Mouse (Mus musculus) adrenal gland, postnatal 0 days (tissue): ENCODE measurements around the gene Aqp3. TPM values are rescaled to one million over a fixed set of nuclear protein-coding genes. Genes with fewer than 3 reads are reported as not detected.

ENCODE experiments used
- polyA plus RNA-seq: library from polyadenylated mRNA; unstranded; fragments of >200 nt; fragmentation: Nextera tagmentation; extraction: Ambion mirVana; gene quantifications from 2 replicates; pipeline ENCODE4 v1.2.1, GENCODE M21; 2015

Gene Aqp3
- polyA plus RNA-seq, result 1.7 and 3.5 TPM in 2 replicates

DNA sequence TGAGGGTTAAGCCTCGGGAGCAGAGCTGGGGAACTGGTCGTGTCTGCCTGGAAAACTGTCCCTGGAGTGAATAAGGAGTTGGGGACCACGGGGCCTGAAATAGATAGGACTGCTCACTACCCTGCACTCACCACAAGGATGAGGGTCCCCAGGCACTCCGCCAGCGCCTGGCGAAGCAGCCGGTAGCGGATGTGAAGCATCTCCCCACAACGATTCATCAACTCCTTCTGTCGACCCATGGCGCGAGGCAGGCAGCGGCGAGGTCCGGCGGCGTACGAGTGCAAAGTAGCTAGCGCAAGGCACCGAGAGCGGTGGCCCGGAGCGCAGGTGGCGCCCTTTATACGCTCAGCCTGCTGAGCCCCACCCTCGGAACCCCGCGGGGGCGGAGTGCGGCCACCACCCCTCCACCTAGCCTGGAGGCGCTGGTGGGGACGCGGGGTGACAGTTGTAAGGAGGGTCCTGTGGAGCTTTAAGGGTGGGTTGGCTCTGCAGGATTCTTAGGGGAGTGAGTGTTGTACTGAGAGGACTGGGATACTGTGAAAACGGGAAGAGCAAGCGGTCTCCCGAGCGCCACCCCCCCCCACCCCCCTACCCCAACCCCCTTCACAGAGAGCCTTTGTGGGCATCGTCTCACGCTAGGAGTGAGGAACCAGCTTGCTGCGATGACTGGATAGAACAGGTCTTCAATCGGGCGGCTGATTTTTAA lies at the start of gene Aqp3:
Gene Aqp3, minus strand, starts transcription at position 313 of the 706 bp plus-strand sequence.

DNA sequence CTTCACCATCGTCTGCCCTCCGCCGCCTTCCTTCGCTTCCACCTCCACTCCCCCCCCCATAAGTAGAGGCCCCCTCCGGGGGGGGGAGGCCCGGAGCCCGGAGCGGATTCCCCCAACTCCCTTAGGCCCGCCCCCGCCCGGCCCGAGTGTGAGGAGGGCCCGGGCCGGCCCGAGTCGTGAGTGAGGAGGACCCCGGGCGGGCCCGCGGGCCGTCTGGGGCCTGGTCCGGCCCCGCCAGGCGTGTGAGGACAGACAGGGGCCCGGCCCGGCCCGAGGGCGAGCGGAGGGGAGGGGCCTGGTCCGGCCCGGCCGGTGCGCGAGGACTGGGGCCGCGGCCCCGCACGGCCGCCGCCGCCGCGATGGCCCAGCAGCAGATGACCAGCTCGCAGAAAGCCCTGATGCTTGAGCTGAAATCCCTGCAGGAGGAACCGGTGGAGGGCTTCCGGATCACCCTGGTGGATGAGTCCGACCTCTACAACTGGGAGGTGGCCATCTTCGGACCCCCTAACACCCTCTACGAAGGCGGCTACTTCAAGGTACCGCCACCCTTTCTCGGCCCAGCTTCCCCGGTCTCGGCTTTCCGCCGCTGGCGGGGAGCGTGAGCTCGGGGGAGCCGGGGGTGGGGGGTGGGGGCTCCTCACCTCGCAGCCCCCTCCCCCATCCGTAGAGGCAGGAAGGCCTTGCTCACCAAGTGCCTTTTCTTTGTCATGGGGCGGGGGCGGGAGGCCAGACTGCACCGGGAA lies 37.9 kb upstream of the Aqp3 start, which contains the start of gene Ube2r2:
Gene Ube2r2, plus strand, starts transcription at position 33 of the 743 bp plus-strand sequence.

DNA sequence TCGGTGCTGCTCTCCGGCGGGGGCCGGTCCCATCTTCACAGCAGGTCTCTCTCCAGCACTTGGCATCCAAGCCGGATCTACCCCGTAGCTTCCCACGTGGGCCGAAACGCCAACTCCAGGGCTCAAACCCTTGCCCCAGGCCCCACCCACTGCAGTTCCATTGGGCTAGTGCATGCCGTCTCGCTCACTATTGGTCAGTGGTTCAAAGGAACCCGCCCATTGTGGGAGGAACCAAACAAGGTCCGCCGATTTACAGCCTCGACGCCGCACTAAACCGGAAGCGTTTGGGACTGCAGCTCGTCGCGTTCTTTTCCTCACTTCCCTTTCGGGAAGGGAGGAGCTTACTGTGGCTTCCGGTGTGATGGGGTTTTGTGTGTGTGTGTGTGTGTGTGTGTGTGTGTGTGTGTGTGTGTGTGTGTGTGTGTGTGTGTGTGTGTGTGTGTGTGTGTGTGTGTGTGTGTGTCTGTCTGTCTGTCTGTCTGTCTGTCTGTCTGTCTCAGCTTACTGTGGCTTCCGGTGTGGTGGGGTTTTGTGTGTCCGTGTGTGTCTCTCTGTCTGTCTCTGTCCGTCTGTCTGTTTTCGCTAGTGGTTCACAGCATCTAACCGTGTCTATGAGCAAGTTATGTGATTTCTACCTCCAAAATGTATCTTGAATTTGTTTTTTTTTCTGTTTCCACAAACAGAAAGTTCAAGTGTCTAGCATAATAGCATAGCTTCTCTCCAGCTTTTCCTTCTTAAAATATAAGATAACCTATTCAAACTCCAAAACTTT lies 26.4 kb upstream of the Aqp3 start, which contains the start of gene Nol6:
Gene Nol6, minus strand, starts transcription at position 276 of the 772 bp plus-strand sequence.

DNA sequence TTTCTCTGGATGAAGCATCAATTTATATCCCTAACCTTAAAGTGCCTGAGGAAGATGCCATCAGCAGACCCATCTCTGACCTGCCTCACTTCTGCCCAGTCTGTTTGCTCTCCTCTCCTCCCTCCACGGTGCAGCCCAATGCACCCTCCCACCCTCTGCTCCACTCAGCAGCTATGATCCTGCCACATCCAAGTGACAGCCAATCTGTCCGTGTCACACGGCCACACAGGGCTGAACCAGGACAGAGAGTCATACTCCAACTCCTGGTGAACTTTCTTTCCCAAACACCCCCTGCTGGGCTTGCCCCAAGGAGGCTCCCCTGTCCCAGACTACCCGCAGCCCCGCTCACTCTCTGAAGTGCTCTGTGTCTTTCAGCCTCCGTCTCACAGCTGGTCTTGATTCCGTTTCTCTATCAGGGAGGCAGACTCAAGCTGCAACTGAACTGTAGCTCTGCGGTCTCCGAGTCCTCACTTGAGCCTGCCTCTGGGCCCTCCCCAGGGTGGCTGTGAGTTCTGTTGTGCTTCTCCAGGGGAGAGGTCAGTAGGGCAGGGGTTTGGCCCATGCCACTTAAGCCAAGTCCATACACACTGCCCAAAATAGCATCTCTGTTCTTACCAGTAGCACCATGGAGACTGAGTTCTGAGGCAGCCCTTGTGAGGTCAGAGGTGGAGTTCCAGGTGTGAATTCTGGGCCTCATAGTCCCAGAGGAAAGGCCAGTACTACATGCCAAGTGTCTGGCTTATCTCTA lies 50.3 kb downstream of the Aqp3 start, which contains the start of gene Aqp7:
Gene Aqp7, minus strand, starts transcription at position 616 of the 748 bp plus-strand sequence.

Other genes starting within 250 kb of the Aqp3 start
- gene B4galt1, start 244.2 kb downstream of the Aqp3 start, polyA plus RNA-seq, result 38.1 and 56.3 TPM in 2 replicates
- gene Spink4, start 178.1 kb downstream of the Aqp3 start, polyA plus RNA-seq, result 7.0 and 10.7 TPM in 2 replicates
- 254 and 306 TPM in 2 replicates for gene Bag1, start 149.9 kb downstream of the Aqp3 start, polyA plus RNA-seq
- gene Chmp5, start 149.8 kb downstream of the Aqp3 start, polyA plus RNA-seq, result 220 and 221 TPM in 2 replicates
- 36.2 and 69.4 TPM in 2 replicates for gene Nfx1, start 127.3 kb downstream of the Aqp3 start, polyA plus RNA-seq
- 0.99 and 1.6 TPM in 2 replicates for gene Aqp7, start 50.0 kb downstream of the Aqp3 start, polyA plus RNA-seq
- gene Nol6, start 26.3 kb upstream of the Aqp3 start, polyA plus RNA-seq, result 12.1 and 18.4 TPM in 2 replicates
- gene Ube2r2, start 37.6 kb upstream of the Aqp3 start, polyA plus RNA-seq, result 61.1 and 78.5 TPM in 2 replicates
- 22.9 and 26.0 TPM in 2 replicates for gene Ubap2, start 177.0 kb upstream of the Aqp3 start, polyA plus RNA-seq
- gene Dcaf12, start 216.7 kb upstream of the Aqp3 start, polyA plus RNA-seq, result 33.2 and 47.8 TPM in 2 replicates